Mouse (Mus musculus) right cerebral cortex, postnatal 4 days (tissue): Measurements from ENCODE around the gene Fnip2.
A peak's percentile ranks its signal among the peaks of the same experiment; 100 is the strongest.
"Not testable (repeated sequence)": the region's sequence is repeated elsewhere in the genome, so short reads cannot be mapped to it uniquely, and the experiment has no call there.

ENCODE experiments used
- DNase-seq: peaks from one replicate; pipeline ENCODE4 v3.0.0-alpha.2; 2022

Gene Fnip2

DNA sequence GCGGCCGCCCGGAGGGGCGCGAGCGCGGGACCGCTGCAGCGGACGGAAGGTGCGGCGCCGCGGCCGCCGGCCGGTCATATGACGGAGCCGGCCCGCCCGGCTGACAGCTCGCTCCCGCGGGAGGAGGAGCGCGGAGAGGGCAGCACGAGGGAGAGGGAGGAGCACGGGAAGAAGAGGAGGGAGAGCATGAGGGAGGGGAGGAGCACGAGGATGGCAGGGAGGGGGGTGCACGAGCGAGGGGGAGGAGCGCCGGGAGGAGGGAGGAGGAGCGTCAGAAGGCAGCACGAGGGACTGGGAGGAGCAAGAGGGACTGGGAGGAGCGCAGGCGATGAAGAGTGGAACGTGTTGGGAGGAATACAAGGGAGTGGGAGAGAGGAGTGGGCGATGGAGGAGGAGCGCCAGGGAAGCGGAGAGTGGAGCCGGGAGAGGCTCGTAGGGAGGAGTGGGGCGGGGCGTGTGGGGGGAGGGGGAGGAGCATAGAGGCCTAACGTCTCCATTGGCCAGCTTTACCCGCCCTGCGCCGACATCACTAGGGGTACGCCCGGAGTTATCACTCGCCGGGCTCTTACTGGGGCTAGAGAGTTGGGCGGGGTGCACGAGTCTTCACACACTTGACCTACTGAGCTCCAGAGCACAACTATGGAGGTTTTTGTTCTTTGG, at the start of gene Fnip2:
Gene Fnip2 (minus strand): TSS at position 94 of the 660 bp plus-strand sequence.
- DNase-seq: peak; percentile 88

DNA sequence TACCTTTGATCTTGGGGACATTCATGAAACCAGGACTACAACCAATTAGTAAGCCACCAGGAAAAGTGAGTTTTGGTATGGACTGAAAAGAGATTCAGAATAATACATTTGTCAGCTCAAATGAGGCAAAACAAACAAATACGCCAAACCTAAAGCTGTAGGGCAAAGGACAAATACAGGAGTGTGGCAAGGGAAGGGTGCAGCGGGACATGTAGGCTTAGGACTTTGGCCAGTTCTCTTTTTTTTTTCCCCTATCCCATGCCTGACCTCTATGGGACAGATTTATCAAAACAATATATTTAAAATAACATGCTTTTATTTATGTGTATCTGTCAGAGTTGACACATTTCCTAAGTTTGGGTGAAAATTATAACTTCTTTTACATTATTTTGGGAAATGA, 42.3 kb upstream of the Fnip2 start:
- DNase-seq: no peak

DNA sequence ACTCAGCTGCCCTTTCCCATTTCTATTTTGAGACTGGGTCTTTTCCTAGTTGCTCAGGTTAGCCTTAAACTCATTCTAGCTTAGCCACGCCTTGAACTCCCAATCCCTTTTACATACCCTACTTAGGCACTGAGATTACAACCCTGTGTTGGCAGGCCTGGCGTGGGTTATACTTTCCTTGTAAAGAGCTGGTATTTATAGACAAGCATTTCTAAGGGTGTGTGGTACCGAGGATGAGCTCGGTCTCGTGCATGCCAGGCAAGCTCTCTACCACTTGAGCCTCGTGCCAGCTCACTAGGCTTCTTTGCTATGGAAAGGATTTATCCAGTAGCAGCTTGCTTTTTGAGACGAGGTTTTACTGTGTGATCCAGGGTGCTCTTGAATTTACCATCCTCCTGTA, 27.9 kb upstream of the Fnip2 start:
- no peak for DNase-seq

DNA sequence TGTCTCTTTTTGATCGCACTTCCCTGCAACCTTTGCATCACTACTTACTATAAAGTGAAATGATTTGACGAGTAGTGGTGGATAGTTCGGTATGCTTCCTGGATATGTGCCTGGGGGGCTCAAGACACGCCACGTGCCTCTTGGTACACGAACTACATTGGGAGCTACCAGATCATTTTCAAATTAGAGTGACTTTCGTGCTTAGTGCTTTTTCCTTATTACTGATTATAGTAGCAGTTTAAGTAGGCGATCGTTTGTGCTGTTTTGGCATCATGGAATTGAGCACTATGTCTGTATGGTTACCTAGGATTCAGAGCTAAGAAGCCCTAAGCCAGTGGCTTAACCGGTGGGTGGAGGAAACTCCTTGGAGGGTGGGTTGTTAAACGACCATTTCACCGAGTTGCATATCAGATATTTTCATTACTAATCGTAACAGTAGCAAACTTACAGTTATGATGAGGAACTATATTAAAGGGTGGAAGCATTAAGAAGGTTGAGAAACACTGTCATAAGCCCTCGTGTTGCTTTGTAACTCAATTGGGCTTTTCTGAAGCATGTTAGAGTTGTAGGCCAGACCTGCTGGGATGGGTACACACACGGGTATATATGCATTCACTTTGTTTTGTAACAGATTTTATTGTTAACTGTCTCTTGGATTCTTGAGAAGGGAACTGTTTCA, 24.3 kb upstream of the Fnip2 start:
- no peak for DNase-seq

DNA sequence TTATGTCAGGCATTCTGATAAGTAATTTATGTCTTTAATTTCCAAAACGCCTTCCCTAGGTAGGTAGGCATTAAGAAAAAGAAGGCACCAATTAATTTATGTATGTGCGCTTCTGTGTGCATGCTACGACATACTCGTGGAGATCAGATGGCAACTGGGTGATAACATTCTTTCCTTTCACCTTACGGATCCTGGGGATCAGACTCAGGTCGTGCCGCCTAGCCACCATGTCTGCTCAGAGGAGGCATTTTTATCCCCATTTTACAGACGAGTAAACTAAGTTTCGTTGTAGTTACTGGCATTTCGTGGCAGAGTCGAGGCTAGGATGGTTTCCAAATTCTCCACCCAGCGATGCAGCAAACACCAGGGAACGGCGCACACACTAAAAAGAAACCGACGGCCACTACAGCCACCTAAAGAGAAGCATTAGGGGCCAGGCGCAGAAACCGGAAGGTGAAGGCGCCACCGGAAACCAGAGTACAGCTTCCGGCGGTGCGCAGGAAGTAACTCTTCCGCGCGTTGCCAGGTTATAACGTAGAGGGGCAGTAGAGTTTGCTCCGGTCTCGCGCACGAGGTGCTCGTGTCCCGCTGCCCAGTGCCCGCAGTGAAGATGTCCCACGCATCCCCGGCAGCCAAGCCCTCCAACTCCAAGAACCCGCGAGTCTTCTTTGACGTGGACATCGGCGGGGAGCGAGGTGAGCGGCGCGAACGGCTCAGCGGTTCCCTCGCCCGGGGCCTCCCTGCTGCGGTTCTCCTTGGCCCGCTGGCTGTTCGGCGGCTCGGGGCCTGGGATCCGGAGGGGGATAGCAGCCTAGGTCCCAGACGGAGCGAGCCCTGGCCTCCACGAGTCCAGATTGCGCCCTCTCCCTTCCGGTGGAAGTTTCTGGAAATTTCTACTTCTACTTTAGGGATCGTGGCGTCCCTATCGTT, 23.5 kb upstream of the Fnip2 start, which contains the start of gene Ppid:
Gene Ppid (plus strand): TSS at position 480 of the 930 bp plus-strand sequence.
- DNase-seq: peak; percentile 74

DNA sequence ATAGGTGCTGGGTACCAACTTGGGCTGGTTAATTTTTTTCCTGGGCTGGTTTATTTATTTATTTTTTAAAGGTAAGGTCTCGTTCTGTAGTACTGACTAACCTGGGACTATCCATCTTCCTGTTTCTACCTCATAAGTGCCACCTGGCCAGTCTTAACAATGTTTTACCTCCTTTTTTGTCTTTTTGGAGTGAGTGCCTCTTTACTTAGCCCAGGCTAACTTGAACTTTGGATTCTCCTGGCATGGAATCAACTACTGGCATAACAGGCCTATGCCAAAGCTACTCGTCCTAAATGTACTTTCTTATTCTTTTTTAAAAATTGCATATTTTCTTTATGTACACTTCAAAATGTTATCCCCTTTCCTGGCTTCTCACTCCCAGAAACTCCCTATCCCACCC, 22.1 kb upstream of the Fnip2 start:
- no peak for DNase-seq

DNA sequence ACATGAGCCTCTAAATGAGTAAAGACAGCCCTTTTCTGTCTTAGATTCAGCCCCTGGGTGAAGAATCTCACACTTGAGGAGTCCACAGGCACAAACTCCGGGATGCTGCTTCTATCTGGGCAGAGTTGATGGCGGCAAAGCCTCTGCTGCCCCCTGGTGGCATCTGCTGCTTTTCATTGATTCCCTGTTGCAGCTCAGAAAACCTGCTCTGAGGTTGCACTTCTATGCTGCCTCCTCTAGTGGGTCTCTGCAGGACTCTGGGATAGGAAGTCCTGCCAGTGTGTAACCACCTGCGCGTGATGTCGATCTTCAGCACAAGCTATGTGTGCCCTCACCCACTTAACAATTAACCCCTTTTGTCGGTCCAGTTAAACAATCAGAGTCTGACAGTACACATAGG, 19.2 kb upstream of the Fnip2 start:
- peak; percentile 95 for DNase-seq

DNA sequence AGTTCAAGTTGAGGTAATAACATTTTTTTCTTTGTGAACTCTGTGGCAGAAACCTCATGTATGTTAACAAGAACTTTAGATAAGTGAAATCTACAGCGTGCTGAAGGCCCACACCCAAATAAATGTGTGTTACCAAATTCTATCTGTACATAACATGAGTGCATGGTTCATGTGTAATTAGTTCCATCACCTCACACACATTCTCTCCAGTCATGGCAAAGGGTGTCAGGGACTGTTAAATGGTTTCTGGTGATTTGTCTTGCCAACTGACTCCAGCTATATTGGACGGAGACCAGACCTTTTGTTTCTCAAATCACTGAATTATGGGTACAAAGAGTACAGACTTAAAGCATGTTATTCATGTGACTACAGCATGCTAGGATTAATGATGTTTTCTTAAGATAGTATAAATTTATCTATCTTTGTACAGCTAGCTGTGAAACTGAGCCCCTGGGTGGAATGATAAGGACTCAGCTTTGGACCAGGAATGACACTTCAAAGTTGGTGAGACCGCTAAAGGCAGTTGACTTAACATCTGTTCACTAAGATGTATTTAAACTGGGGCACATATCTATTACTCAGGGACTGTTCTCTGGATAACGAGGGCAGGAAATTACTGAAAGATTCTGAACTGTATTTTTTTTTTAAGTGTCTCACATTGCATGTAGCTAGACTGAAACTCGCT, 12.4 kb upstream of the Fnip2 start:
- no peak for DNase-seq

DNA sequence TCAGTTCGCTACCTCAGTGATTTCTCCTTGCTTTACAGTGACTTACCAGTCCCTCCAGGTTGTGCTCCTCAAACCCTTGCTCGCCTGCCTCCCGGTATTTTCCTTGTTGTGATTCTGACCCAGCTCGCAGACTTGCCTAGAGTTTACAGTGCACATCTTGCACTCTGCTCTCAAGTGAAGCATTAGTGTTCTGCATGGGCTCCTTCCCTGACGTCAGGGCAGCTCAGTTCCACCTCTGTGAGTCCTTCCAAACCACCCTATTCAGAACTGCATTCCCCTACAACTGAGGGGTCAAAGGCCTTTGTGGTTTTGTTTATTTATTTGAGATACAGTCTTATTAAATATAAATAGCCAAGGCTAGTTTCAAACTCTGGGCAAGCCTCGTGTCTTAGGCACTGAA, 10.6 kb upstream of the Fnip2 start:
- no peak for DNase-seq

DNA sequence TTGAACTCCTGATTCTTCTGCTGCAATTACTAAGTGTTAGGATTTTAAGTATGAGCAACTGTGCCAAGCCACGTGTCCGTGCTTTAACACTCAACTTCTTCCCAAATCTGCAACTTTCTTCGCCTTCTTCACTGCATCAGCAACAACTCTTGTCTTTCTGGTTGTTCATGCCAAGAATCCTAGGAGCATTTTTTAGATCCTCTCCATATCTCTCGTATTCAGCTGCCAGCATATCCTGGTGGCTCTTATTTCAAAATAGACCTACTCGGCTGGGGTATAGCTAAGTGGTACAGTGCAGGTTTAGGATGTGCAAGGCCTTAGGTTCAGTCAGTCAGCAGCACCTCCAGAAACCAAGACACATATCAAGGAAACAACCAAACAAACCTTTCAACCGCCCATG, 10.0 kb upstream of the Fnip2 start:
- DNase-seq: no peak

DNA sequence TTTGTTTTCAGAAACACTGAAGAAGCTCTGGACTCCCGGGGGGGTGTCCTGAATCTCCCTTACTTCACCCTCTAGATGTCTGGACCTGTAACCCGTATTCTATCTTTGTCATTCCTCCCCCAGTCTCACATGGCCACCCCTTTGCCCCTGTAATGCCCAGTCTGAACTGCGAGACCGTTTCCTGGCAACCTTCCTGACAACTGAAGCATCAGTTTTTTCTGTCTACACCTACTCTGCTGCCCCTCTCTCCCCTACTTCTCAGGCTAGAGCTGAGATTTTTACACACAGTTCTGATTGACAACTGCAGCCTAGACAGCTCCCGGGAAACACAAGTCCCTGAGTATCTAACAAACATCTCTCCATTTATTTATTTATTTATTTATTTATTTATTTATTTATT, 9.3 kb upstream of the Fnip2 start:
- DNase-seq: no peak

DNA sequence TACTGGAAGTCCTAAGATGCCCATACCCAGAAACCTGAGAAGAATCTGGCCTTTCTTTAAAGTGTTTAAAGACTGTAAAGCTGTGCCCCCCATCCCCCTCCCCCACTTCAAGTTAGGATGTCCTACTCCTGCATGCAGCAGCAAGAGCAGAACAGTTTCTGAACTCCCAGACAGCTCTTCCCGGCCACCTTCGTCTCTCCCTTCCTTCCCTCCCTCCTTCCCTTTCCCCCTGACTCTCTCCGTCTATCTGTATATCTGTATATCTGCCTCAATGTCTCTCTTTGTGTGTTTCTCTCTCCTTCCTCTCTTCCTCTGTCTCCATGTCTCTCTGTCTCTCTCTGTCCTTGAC, 8.8 kb upstream of the Fnip2 start:
- no peak for DNase-seq

DNA sequence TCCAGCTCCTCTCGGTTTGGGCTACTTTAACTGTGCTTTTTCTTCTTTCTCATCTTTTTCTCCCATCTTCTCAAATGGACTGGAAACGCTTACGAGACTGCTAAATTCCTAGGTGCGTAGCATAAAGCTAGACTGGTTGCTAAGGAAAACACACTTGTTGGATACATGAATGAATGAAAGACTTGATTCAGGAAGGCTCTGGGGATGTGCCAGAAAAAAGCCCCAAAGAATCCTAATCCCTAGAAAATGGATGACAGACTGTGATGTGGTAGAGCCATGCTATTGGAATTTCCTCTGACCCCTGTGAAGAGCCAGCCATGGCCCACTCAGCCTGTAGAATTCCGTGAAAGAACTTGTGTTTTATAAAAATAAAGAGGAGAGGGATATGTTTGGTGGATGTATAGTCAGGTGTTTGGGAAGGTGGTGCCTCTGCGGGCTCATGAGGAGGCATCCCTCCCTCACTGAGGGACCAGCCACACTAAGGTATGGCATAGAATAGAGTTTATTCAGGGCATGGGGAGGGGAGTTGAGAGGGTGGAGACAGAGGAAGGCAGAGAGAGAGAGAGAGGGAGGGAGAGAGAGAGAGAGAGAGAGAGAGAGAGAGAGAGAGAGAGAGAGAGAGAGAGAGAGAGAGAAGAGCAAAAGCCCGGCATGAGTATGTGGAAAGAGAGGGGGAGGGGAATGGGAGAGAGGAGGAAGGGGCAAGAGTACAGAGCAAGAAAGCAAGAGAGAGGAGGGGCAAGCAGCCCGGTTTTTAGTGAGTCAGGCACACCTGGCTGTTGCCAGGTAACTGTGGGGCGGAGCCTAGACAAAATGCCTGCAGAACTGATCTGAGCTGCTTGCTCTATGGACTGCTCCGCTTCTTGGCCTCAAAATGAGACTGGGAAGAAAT, 8.2 kb upstream of the Fnip2 start:
- DNase-seq: peak; percentile 32

DNA sequence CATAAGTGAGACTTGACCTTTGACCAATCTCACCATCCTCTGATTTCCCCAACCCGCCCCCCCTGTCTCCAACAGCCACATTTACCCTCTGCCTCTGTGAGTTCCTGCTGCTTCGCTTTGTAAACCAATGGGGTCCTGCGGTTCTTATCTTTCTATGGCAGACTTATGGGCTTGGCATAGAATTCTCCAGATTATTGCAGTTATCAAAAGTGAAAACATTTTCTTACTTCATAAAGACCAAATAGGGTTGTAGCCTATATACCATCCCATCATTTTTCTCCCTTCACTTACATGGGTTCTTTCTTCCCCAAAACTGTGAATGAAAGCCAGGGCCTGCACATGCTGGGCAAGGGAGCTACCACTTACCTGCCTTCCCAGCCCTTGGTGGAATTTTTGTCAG, 6.7 kb upstream of the Fnip2 start:
- DNase-seq: no peak

DNA sequence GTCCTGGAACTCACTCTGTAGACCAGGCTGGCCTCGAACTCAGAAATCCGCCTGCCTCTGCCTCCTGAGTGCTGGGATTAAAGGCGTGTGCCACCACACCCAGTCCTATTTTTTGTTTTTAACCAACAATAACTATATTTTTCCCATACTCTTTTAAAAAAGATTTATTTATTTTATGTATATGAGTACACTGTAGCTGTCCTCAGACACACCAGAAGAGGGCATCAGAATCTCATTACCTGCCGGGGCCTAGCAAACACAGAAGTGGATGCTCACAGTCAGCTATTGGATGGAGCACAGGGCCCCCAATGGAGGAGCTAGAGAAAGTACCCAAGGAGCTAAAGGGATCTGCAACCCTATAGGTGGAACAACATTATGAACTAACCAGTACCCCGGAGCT, 5.8 kb upstream of the Fnip2 start:
- not testable (repeated sequence) for DNase-seq

DNA sequence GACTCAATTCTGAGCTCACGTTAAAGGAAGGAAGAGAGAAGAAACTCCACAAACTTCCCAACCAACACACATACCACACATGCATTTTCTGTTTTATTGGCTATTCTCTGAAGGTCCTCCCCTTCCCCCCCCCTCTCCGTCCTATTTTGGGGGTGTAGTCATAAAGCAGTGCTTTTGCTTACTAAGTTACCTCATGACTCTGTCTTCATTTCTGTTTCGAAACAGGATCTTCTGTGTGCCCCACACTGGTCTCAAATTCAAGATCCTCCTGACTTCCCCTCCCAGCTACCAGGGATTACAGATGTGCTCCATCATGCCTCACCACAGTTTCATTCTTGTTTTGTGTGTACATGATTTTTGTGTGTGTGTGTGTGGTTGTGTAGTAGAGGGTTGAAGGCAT, 4.8 kb upstream of the Fnip2 start:
- no peak for DNase-seq

DNA sequence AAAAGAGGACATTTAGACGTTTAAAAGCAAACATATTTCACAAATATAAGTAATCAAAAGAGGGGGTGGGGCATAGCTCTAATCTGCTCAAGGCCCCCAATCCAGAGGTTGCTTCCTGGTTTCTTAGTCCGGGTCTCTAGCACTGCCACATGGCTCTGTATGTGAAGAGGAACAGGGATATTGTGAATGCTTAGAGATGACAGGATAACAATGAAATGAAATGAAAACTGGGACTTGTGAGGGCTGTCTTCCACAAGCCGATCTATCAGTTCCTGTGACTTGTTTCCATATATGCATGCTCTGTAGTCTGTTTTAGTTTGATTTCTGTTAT, 1.7 kb upstream of the Fnip2 start:
- DNase-seq: no peak

DNA sequence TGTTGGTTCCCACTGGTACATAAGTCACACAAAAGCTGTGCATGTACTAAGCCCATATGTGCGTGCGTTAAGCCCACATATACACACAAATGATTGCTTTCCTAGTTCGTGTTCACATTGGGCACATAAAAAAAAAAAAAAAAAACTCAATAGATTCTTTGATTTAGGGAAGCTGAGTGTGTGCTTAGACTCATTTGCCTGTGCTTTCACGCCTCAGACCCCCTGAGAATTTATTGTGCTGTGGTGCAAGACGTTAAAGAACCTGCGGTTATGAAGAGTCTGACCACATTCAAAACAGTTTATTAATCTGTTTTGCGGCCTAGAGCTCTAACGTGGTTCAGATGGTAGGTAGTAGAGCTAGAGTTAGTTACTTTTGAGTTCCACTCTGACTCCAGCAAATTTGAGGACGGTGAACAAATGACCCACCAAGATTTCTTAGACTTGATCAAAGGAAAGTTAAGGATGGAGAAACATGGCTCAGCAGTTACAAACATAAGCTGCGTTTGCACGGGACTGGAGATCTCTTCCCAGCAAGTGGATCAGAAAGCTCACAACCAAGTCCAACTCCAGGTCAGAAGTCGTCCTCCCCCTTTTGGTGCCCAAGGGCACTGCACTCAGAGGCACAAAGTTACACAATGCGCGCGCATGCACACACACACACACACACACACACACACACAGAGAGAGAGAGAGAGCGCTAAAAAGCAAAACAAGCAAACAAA, 1.2 kb upstream of the Fnip2 start:
- DNase-seq: no peak

DNA sequence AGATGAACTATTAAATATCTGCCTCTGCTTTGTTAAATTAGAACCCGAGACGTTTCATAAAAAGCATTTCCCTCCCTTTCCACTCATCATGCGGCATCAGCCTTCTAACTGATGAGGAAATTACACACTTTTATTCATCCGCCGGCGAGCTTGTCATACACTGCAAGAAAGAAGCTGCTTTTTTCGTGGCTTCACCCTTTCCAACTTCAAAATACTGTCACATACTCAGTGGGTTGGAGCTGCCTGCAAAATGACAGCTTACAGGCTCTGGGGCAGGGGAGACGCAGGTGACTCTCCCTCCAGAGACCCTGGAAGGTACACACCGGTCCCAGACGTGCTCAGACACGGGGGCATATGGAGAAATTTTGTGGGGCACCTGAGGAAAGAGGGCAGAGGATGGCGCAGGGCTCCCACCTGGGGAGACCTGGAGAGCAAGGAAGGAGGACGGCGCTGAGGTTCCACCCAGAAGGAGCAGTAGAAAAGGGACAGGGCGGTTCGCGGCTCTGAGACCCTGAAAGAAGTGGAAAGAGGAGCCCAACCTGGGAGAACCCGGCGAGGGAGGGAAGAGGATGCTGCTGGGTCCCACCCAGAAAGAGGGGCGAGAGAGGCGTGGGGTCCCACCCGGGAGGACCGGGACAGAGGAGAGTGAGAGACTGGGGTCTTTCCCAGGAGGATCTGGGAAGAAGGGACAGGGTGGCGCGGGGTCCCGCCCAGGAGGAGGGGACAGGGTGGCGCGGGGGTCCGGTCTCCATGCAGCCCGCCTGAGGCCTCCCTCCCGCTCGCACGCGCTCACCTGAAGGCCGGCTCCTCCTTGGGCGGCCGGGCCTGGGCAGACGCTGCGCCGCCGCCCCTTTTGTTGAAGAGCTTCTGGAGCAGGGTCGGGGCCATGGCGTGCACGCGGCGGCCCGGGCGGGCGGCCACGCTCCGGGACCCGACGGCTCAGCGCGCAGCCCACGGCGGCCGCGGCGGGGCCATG, 592 bp downstream of the Fnip2 start:
- peak; percentile 44 for DNase-seq

DNA sequence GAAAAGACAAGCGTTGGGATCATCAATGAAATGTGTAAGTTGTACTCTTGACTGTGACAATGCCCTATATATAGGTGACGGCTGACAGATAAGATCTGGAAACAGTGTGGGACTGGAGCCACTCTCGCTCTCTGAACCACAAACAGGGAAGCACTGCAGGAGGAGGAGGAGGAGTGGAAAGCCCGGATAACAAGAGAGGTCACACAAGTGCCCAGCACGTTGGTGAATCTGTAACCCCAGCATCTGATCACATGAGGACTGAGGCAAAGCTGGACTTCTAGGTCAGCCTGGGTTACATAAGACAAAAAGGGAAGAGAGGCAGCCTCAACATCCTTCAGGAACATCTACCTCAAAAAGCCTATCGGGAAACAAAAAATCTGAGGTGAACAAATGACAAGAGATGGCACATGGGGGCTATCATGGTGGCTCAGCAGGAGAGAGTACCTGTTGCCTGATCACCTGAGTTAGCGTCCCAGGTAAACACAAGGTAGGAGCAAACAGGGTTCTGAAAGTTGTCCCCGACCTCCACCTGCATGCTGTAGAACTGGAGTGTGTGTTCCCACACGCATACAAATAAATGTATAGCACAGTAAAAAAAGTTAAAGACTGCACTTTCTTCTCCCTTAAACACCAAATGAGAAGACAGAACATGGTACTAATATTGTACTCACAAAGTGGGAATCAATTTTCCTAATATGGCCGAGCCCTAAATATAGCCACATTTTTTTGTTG, 2.6 kb downstream of the Fnip2 start:
- DNase-seq: no peak
